ENCODE assay signal across 28 mouse cellular contexts in genomic region chr10:39590629-39591028, GRCm38 (mm10). TPM values are rescaled to one million over a fixed set of nuclear protein-coding genes. Genes with fewer than 3 reads are reported as not detected.
DNase-seq lines count a peak whose midpoint lies in the region; ATAC-seq and TF ChIP-seq lines count a peak whose summit lies in the region.
"Had no signal": no experiment of that assay in that cellular context is flagged by ENCODE, and none has a peak within 500 bp of the region (broad histone marks: within the 10 kb centered on the region; RNA-seq: fewer than 3 reads in every experiment).

No protein-coding gene starts in this region.

- H3K27me3 ChIP-seq in kidney, embryonic 15.5 days, result no peaks in the 10 kb centered on the region
- no peaks in the 10 kb centered on the region for H3K27me3 ChIP-seq in testis, adult 2 months (ENCODE audit: control insufficient read depth, insufficient read depth, low read length)
- H3K27me3 ChIP-seq in hindbrain, embryonic 11.5 days (ENCODE audit: control insufficient read depth, insufficient read depth, low read length), result no peaks in the 10 kb centered on the region
- H3K27me3 ChIP-seq: embryonic facial prominence, embryonic 12.5 days; heart, embryonic 15.5 days; hindbrain, embryonic 13.5 days; midbrain, embryonic 12.5 days had no signal

- H3K4me2 ChIP-seq in kidney, embryonic 15.5 days, result peak overlapping the region; percentile 31; the same call in 1 of the 2 replicates
- no peak overlapping the region for H3K4me2 ChIP-seq in hindbrain, embryonic 11.5 days (replicated peaks; ENCODE audit: low read depth, low read length)
- H3K4me2 ChIP-seq: embryonic facial prominence, embryonic 12.5 days; heart, embryonic 15.5 days; hindbrain, embryonic 13.5 days; midbrain, embryonic 12.5 days had no signal

- TF ChIP-seq CTCF in testis, adult 2 months (IDR thresholded peaks at IDR 0.05; ENCODE audit: control insufficient read depth, insufficient read depth, insufficient replicate concordance, low read depth, low read length), result no peak

- 65% methylated on average over 10 of the region's 10 CpGs for WGBS in kidney, embryonic 15.5 days
- WGBS in hindbrain, embryonic 11.5 days, result 91% methylated on average over 10 of the region's 10 CpGs

- TF ChIP-seq POLR2A in testis, adult 2 months (IDR thresholded peaks at IDR 0.05; ENCODE audit: control insufficient read depth, low read depth, low read length), result no peak

- 0 out of 2 replicates have a peak, but pooled peaks cover 17% of the 10 kb centered on the region for H3K9me3 ChIP-seq in kidney, embryonic 15.5 days (replicated peaks)
- 0 out of 2 replicates have a peak, but pooled peaks cover 4% of the 10 kb centered on the region for H3K9me3 ChIP-seq in ES-E14 (ENCODE audit: control insufficient read depth, insufficient read depth, low read depth, low read length)
- H3K9me3 ChIP-seq in hindbrain, embryonic 11.5 days (ENCODE audit: control insufficient read depth, low read length), result no peaks in the 10 kb centered on the region
- H3K9me3 ChIP-seq: heart, embryonic 15.5 days had no signal

- H3K4me3 ChIP-seq in kidney, embryonic 15.5 days (replicated peaks), result no peak overlapping the region
- peak overlapping the region; percentile 74 for H3K4me3 ChIP-seq in testis, adult 2 months (ENCODE audit: control insufficient read depth, low read depth, low read length)
- H3K4me3 ChIP-seq in ES-E14 (ENCODE audit: insufficient read depth in 1 of 2, low read depth in 1 of 2, low read length in 2 of 2, poor library complexity in 1 of 2, severe bottlenecking in 1 of 2), result no peak overlapping the region
- H3K4me3 ChIP-seq in hindbrain, embryonic 11.5 days (ENCODE audit: low read depth, low read length), result no peak overlapping the region
- H3K4me3 ChIP-seq: embryonic facial prominence, embryonic 12.5 days; heart, embryonic 10.5 days; heart, embryonic 15.5 days; hindbrain, embryonic 13.5 days; midbrain, embryonic 12.5 days had no signal

- peaks cover 22% of the 10 kb centered on the region for H3K4me1 ChIP-seq in kidney, embryonic 15.5 days
- H3K4me1 ChIP-seq in testis, adult 2 months (ENCODE audit: control insufficient read depth, insufficient read depth, low read length), result peaks cover 5% of the 10 kb centered on the region
- H3K4me1 ChIP-seq in ES-E14 (ENCODE audit: control insufficient read depth in 2 of 2, insufficient read depth in 2 of 2, low read length in 2 of 2, poor library complexity in 1 of 2), result peaks cover 5 to 15% of the 10 kb centered on the region in 2 experiments
- peaks cover 3% of the 10 kb centered on the region; the same call in 1 of the 2 replicates for H3K4me1 ChIP-seq in hindbrain, embryonic 11.5 days (replicated peaks; ENCODE audit: control insufficient read depth, insufficient read depth, low read length)

- no peak for DNase-seq in kidney, adult 18-20 months
- DNase-seq in testis, postnatal 10 days (ENCODE audit: low spot score), result no peak
- DNase-seq in ES-E14 (ENCODE audit: low read depth, low spot score), result no peak
- DNase-seq in induced T-regulatory cell, adult 2 months (ENCODE audit: low read depth), result peak; percentile 26
- DNase-seq in hindbrain, embryonic 11.5 days (ENCODE audit: low spot score), result no peak
- no peak for DNase-seq in layer of hippocampus, adult 9-11 months
- DNase-seq: adrenal gland, postnatal 10 days; cerebellum, adult 8-10 months; cerebellum, postnatal 25 days; embryo, embryonic 11 days; heart, adult 11 months; kidney, adult 8-10 months; liver; lung, adult 2 months; lung, postnatal 10 days; thymus, postnatal 25 days had no signal

- in situ Hi-C loops in ES-E14 (cut with MboI; ENCODE audit: low sequenced_read_pairs in 2 of 2, unreplicated experiment in 2 of 2), result no loop called here

- H3K36me3 ChIP-seq in kidney, embryonic 15.5 days, result 0 out of 2 replicates have a peak, but pooled peaks cover 3% of the 10 kb centered on the region
- H3K36me3 ChIP-seq in testis, adult 2 months (ENCODE audit: control insufficient read depth, insufficient read depth, low read length), result no peaks in the 10 kb centered on the region
- H3K36me3 ChIP-seq in ES-E14 (ENCODE audit: control insufficient read depth, insufficient read depth, low read length, poor library complexity, severe bottlenecking), result no peaks in the 10 kb centered on the region
- no peaks in the 10 kb centered on the region for H3K36me3 ChIP-seq in hindbrain, embryonic 11.5 days (ENCODE audit: control insufficient read depth, insufficient read depth, low read length)
- H3K36me3 ChIP-seq: embryonic facial prominence, embryonic 12.5 days; heart, embryonic 15.5 days; hindbrain, embryonic 13.5 days; midbrain, embryonic 12.5 days had no signal

- H3K9ac ChIP-seq in kidney, embryonic 15.5 days, result no peak overlapping the region
- H3K9ac ChIP-seq in ES-E14 (ENCODE audit: insufficient read depth, low read depth, low read length, poor library complexity, severe bottlenecking), result peak overlapping the region; percentile 9; the same call in 1 of the 2 replicates
- H3K9ac ChIP-seq in hindbrain, embryonic 11.5 days (ENCODE audit: low read depth, low read length), result no peak overlapping the region
- H3K9ac ChIP-seq: embryonic facial prominence, embryonic 12.5 days; heart, embryonic 15.5 days; hindbrain, embryonic 13.5 days; liver, embryonic 14.5 days; midbrain, embryonic 12.5 days had no signal

- no peak overlapping the region for H3K27ac ChIP-seq in kidney, embryonic 15.5 days
- H3K27ac ChIP-seq in testis, adult 2 months (ENCODE audit: control insufficient read depth, insufficient read depth, low read depth, low read length), result no peak overlapping the region
- H3K27ac ChIP-seq in ES-E14 (ENCODE audit: insufficient read depth, low read depth, low read length, poor library complexity, severe bottlenecking), result no peak overlapping the region
- no peak overlapping the region for H3K27ac ChIP-seq in hindbrain, embryonic 11.5 days (ENCODE audit: low read depth, low read length)
- H3K27ac ChIP-seq: embryonic facial prominence, embryonic 12.5 days; heart, embryonic 10.5 days; heart, embryonic 15.5 days; hindbrain, embryonic 13.5 days; liver, embryonic 14.5 days; macrophage; midbrain, embryonic 12.5 days had no signal

- no peak for ATAC-seq in kidney, embryonic 15.5 days (replicated peaks; ENCODE audit: low FRiP score)
- ATAC-seq in hindbrain, embryonic 11.5 days (ENCODE audit: low FRiP score), result no peak
- ATAC-seq: CD4-positive, CD25-positive, alpha-beta regulatory T cell, adult 4 months; forebrain, embryonic 16.5 days; inflammation-experienced regulatory T-cells, adult 6 months had no signal

TF ChIP-seq in ES-E14, 5 proteins besides CTCF, POLR2A, EP300 and RAD21:
- no peak for TF ChIP-seq ZC3H11A (IDR thresholded peaks at IDR 0.05; ENCODE audit: borderline replicate concordance, low read depth, low read length)
- no peak for TF ChIP-seq MAFK (IDR thresholded peaks at IDR 0.05; ENCODE audit: insufficient read depth, low read depth, low read length)
- no peak for TF ChIP-seq HCFC1 (IDR thresholded peaks at IDR 0.05; ENCODE audit: borderline replicate concordance, insufficient read depth, low read length)
- no peak for TF ChIP-seq ZNF384 (IDR thresholded peaks at IDR 0.05; ENCODE audit: low read depth, low read length)
- no peak for TF ChIP-seq CHD2 (IDR thresholded peaks at IDR 0.05; ENCODE audit: low read depth, low read length)

RNA-seq across cellular contexts. Expression of gene Traf3ip2, which starts 22.1 kb away (rescaled TPM):
- polyA plus RNA-seq in kidney, embryonic 15.5 days (2015; fragmentation: Nextera tagmentation; extraction: Ambion mirVana), result 15.9 and 18.5 TPM in 2 replicates
- 1.1 and 2.6 TPM in 2 replicates for polyA plus RNA-seq in testis, adult 2 months (2012; rRNA removed)
- 9.2 and 9.8 TPM in 2 replicates for total RNA-seq in ES-E14 (2012; rRNA removed)
- 5.6 and 7.2 TPM in 2 replicates for polyA plus RNA-seq in hindbrain, embryonic 11.5 days (2014; fragmentation: Nextera tagmentation; extraction: Ambion mirVana)
